Mouse (Mus musculus): ENCODE results near the gene Pdf. TPM values are rescaled to one million over a fixed set of nuclear protein-coding genes. Genes with fewer than 3 reads are reported as not detected.
"Not testable (repeated sequence)": the region's sequence is repeated elsewhere in the genome, so short reads cannot be mapped to it uniquely, and the experiment has no call there.

Pdf gene
- total and polyA plus RNA-seq, 3 experiments: 36.0 to 43.6 TPM; not detected in 1

DNA sequence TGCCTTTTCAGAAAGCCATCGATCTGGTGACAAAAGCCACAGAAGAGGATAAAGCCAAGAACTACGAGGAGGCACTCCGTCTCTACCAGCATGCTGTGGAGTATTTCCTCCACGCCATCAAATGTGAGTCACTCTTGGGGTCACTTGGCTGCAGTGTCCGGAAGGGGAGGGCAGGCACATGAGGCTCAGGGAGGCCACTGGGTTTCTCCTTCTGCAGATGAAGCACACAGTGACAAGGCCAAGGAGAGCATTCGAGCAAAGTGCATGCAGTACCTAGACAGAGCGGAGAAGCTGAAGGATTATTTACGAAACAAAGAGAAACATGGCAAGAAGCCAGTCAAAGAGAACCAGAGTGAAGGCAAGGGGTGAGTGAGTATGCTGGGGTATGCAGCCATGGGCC lies 11.8 kb downstream of the Pdf start:
- Histone ChIP-seq H3K9me3 (replicated peaks; ENCODE audit: insufficient read depth, low read length) (no peaks in the 10 kb centered on the region), H3K27ac (ENCODE audit: control insufficient read depth, low read depth, low read length) (no peak overlapping the region), H3K36me3 (ENCODE audit: control insufficient read depth in 1 of 2, insufficient read depth in 2 of 2, low read length in 2 of 2) (peaks cover 8 to 12% of the 10 kb centered on the region in 2 experiments), H3K79me2 (ENCODE audit: control insufficient read depth, insufficient read depth, low read length, poor library complexity) (peaks cover 9% of the 10 kb centered on the region), H3K4me1 (ENCODE audit: control insufficient read depth in 1 of 2, insufficient read depth in 2 of 2, low read length in 2 of 2) (peaks cover 0 to 11% of the 10 kb centered on the region in 2 experiments; a peak in 3 of 4 replicates), H3K9ac (ENCODE audit: control insufficient read depth, low read depth, low read length, poor library complexity, severe bottlenecking) (no peak overlapping the region), H3K27me3 (ENCODE audit: control insufficient read depth in 1 of 2, insufficient read depth in 2 of 2, low read length in 2 of 2) (no peaks in the 10 kb centered on the region), H3K4me3 (ENCODE audit: control insufficient read depth in 1 of 2, insufficient read depth in 1 of 2, low read depth in 2 of 2, low read length in 2 of 2) (no peak overlapping the region)
- TF ChIP-seq MAFK (IDR thresholded peaks at IDR 0.05; ENCODE audit: borderline replicate concordance, low read depth, low read length) (no peak), CHD2 (IDR thresholded peaks at IDR 0.05; ENCODE audit: low read length) (no peak)
- no peak for DNase-seq (ENCODE audit: low read depth, low spot score)

DNA sequence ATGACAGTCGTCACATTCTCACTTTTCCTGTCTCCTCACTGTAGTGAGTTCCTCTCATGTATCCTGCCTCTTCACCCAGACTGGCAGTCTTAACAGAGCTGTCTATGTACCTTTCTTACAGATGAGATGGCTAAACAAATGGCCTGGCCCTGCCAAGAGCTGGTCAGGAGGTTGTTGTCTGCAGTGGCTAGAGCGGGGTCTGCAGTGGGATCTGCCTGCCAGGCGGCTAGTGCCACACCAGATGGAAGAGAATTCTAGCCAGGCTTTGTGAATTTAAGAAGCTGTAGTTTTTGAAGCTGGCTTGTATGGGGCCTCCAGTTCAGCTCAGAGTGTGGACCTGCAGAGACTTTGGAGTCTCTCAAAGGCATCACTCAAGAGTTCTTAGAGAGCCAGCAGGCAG lies 12.8 kb downstream of the Pdf start:
- Histone ChIP-seq H3K9ac (ENCODE audit: control insufficient read depth, low read depth, low read length, poor library complexity, severe bottlenecking) (no peak overlapping the region), H3K27ac (ENCODE audit: control insufficient read depth, low read depth, low read length) (no peak overlapping the region), H3K79me2 (ENCODE audit: control insufficient read depth, insufficient read depth, low read length, poor library complexity) (peaks cover 14% of the 10 kb centered on the region), H3K9me3 (replicated peaks; ENCODE audit: insufficient read depth, low read length) (no peaks in the 10 kb centered on the region), H3K36me3 (ENCODE audit: control insufficient read depth in 1 of 2, insufficient read depth in 2 of 2, low read length in 2 of 2) (peaks cover 3 to 13% of the 10 kb centered on the region in 2 experiments; a peak in 3 of 4 replicates), H3K4me1 (ENCODE audit: control insufficient read depth in 1 of 2, insufficient read depth in 2 of 2, low read length in 2 of 2) (peaks cover 0 to 11% of the 10 kb centered on the region in 2 experiments; a peak in 3 of 4 replicates), H3K4me3 (ENCODE audit: control insufficient read depth in 1 of 2, insufficient read depth in 1 of 2, low read depth in 2 of 2, low read length in 2 of 2) (no peak overlapping the region), H3K27me3 (ENCODE audit: control insufficient read depth in 1 of 2, insufficient read depth in 2 of 2, low read length in 2 of 2) (no peaks in the 10 kb centered on the region)
- TF ChIP-seq RAD21 (IDR thresholded peaks at IDR 0.05; ENCODE audit: low read depth, low read length) (no peak), MYB (IDR thresholded peaks at IDR 0.05; ENCODE audit: low read depth, low read length) (no peak), EP300 (IDR thresholded peaks at IDR 0.05; ENCODE audit: low read depth in 1 of 2, low read length in 2 of 2) (no peak), UBTF (IDR thresholded peaks at IDR 0.05; ENCODE audit: borderline replicate concordance, insufficient read depth, low read depth, low read length) (no peak), ELF1 (IDR thresholded peaks at IDR 0.05; ENCODE audit: low read depth, low read length) (no peak), GATA1 (IDR thresholded peaks at IDR 0.05; ENCODE audit: low read depth, low read length) (no peak), ETS1 (IDR thresholded peaks at IDR 0.05; ENCODE audit: low read depth, low read length) (no peak), TCF12 (IDR thresholded peaks at IDR 0.05; ENCODE audit: low read depth, low read length) (no peak), CHD1 (IDR thresholded peaks at IDR 0.05; ENCODE audit: low read depth, low read length) (no peak), TBP (IDR thresholded peaks at IDR 0.05; ENCODE audit: low read depth, low read length) (no peak), USF1 (IDR thresholded peaks at IDR 0.05; ENCODE audit: low read depth, low read length) (no peak)
- DNase-seq (ENCODE audit: low read depth, low spot score): no peak

- peaks cover 1 to 22% of the 10 kb centered on the region in 2 experiments; a peak in 3 of 4 replicates for H3K36me3 ChIP-seq (ENCODE audit: control insufficient read depth in 1 of 2, insufficient read depth in 2 of 2, low read length in 2 of 2)
- not testable (repeated sequence) for H3K9me3 ChIP-seq (replicated peaks; ENCODE audit: insufficient read depth, low read length); H3K9ac ChIP-seq (ENCODE audit: control insufficient read depth, low read depth, low read length, poor library complexity, severe bottlenecking); DNase-seq (ENCODE audit: low read depth, low spot score); H3K4me3 ChIP-seq (ENCODE audit: control insufficient read depth in 1 of 2, insufficient read depth in 1 of 2, low read depth in 2 of 2, low read length in 2 of 2); H3K27me3 ChIP-seq (ENCODE audit: control insufficient read depth in 1 of 2, insufficient read depth in 2 of 2, low read length in 2 of 2); H3K27ac ChIP-seq (ENCODE audit: control insufficient read depth, low read depth, low read length)
- TF ChIP-seq TBP (IDR thresholded peaks at IDR 0.05; ENCODE audit: low read depth, low read length): peak; percentile 68; the same call in 1 of the 2 replicates
- peaks cover 14% of the 10 kb centered on the region for H3K79me2 ChIP-seq (ENCODE audit: control insufficient read depth, insufficient read depth, low read length, poor library complexity)
- peaks cover 0 to 20% of the 10 kb centered on the region in 2 experiments; a peak in 3 of 4 replicates for H3K4me1 ChIP-seq (ENCODE audit: control insufficient read depth in 1 of 2, insufficient read depth in 2 of 2, low read length in 2 of 2)
These were observed 14.8 kb downstream of the Pdf start for GRCm38 (mm10) chr8:107033609-107034008.

Measured in MEL (cell line).